Mouse (Mus musculus) gastrocnemius, adult 2 months (tissue): Measurements from ENCODE around the gene Opn4. TPM values are rescaled to one million over a fixed set of nuclear protein-coding genes. Genes with fewer than 3 reads are reported as not detected.
A peak's percentile ranks its signal among the peaks of the same experiment; 100 is the strongest.

Experiments
- DNase-seq: peaks from one replicate; pipeline ENCODE4 v3.0.0; 2022
- H3K27ac ChIP-seq: fragments of 200-600 bp; 2 replicates; pipeline ENCODE4 v1.8.1; 2022; ENCODE audit warnings: mild to moderate bottlenecking
- H3K4me3 ChIP-seq: fragments of 200-600 bp; 2 replicates; pipeline ENCODE4 v1.8.1; 2022; ENCODE audit warnings: mild to moderate bottlenecking, moderate library complexity
- CTCF ChIP-seq: fragments of 200-600 bp; IDR thresholded peaks from 2 replicates; pipeline ENCODE4 v1.8.1; 2022; ENCODE audit warnings: antibody characterized with exemption, mild to moderate bottlenecking, moderate library complexity
- intact Hi-C: fragments of 180-260 bp; cut with DNase I; formaldehyde crosslinking; loops from one replicate; pipeline ENCODE4 v1.15.1; 2025
- total RNA-seq, 2 experiments: library from RNA; stranded (reverse); gene quantifications; 2 replicates each; pipeline ENCODE4 v1.2.3; 2021

Gene Opn4
- total RNA-seq, 2 experiments from 2014 or later: not detected

DNA sequence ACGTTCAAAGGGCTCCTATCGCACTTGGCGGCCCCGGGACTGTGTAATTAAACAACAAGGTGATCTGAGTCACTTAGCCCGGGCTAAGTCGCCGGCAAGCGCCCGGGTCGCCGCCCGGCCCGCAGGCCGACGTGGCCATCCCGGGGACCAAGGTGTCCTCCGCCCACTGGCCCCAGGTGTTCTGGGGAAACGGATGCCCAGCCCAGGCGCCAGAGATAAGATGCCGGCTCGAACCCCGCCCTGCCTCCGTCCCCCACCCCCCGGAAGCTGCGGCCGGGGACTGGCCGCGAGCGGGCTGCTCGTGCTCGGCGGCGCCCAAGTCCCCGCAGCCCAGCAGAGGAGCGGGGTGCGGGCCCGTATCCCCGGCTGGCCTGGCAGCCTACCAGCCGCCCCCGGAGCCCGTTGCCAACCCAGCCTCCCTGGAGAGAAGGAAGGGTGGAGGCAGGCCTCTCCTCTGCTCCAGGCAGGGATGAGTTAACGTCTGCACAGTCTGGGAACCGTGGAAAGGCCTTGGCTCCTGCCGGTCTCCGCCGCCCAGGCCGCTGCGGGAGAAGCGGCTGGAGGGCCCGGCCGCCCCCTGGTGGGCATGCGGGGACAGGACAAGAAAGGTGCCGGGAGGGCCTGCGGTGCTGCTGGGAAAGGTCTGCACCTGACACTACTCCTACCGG, 50.8 kb downstream of the Opn4 start:
- peak; percentile 95 for TF ChIP-seq CTCF
- DNase-seq: peak; percentile 92
- intact Hi-C loops: loop anchor here (2.0 to 5.0 kb wide), 3 partner anchors 47 to 107 kb away; partner anchors contain the start of gene Bmpr1a
- H3K27ac ChIP-seq: peak overlapping the region; percentile 92
- peak overlapping the region; percentile 80 for H3K4me3 ChIP-seq

DNA sequence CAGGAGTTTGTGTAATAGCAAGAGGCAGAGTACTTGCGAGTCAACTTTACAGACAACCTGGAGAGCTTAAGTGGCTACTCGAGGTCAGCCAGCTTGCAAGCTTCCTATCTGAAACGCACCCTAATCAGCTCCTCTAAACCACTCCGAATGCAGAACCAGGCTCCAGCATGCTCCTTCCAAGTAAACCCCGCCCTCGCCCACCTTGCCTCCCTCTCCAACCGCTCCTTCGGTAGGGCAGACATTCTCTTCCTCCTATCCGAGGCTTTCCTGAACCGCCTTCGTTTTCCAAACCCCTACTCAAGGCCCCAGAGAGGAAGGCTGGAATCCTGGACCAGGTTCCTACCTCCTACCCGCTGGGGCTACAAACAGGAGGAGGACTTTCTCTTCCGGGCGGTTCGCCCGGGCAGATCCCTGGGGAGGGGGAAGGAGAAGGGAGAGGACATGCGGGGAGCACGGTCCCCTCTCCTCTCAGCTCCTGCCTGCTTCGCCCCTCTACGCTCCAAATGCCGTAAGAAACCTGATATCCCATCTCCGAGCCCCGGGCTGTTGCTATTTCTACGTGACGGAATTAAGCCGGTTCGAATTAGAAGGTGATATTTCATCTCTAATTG, 51.4 kb downstream of the Opn4 start:
- H3K27ac ChIP-seq: peak overlapping the region; percentile 92
- H3K4me3 ChIP-seq: peak overlapping the region; percentile 80
- DNase-seq: peak; percentile 87
- TF ChIP-seq CTCF: no peak
- intact Hi-C loops: loop anchor here (2.0 to 5.0 kb wide), 3 partner anchors 46 to 106 kb away; partner anchors contain the start of gene Bmpr1a

DNA sequence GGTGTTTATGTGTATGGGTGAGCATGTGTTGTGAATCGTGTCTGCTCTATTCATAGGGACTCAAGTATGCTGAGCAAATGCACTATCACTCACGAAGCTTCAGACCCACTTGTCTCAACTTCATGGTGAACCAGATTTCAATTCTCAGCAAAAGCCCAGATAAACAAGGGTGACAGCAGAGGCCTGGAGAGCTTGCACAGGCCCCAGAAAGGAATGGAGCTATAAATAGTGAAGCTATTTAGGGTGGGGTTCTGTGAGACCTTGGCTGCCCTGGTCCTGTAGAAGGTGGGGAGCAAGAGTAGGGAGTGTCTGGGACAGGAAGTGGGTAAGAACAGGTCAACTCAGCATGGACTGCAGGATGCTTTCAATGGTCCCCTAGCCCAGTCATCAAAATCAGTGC, 55.4 kb downstream of the Opn4 start:
- intact Hi-C loops: no loop called here

DNA sequence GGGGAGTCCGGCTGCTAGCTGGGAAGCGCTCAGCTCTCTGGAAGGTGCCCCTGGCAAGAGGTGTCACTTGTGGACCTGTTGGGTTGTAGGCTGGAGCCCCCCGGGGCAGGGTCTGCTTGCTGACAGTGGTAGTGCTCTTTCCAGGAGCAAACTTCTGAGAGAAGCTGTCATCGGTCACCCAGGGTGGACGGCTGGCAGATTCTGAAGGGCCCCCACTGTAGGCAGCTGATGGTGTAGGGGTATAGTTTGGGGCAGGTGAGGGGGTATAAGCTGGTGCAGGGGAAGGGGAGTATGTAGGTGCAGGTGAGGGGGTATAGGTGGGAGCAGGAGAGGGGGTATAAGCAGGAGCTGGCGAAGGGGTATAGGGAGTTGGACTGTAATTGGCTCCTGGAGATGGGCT, 55.9 kb downstream of the Opn4 start:
- no peak for DNase-seq
- intact Hi-C loops: no loop called here
- Histone ChIP-seq H3K27ac (peak overlapping the region; percentile 89), H3K4me3 (peak overlapping the region; percentile 26)
- TF ChIP-seq CTCF: no peak

More for the DNA sequence above, 55.4 kb downstream of the Opn4 start:
- no peak for DNase-seq
- Histone ChIP-seq H3K4me3 (no peak overlapping the region; the same call in 1 of the 2 replicates), H3K27ac (peak overlapping the region; percentile 89)
- no peak for TF ChIP-seq CTCF

DNA sequence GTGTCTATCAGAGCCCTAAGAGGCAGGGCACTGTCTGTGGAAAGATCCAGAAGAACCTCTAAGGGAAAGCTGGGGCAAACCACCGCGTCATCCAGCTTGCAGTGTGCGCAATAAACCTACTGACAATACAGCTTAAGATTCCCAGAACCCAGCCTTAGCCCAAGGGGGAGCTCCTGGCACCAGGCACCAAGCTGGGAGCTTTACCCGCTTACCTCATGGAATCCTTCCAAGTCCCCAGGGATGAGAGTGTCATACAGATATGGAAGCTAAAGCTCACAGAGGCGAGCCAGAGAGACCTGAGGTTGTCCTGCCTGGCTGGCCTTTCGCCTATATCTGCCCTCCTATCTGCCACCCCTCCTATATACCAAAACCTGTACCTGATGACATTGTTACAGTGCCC, 56.3 kb downstream of the Opn4 start:
- peak overlapping the region; percentile 26 for H3K4me3 ChIP-seq
- DNase-seq: no peak
- TF ChIP-seq CTCF: no peak
- H3K27ac ChIP-seq: peak overlapping the region; percentile 89
- intact Hi-C loops: loop anchor here (1.0 kb wide), 1 partner anchor 12 kb away; no protein-coding TSS in a partner anchor

DNA sequence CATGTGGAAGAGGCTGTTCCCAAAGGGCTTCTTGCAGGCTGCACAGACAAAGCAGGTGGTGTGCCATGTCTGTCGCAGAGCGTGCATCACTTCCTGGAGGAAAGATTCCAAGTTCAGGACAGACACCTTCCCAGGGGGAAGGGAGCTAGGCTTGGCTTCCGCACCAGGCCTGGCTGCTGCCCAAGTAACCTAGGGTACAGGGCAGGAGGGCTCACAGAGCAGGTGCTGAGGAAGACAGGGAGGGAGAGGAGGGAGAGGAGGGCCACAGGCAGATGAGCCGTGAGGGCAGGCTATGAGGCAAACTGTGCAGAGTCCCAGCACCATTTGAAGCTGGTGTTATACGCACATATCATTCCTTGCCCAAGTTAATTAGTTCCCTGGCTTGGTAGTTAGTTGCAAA, 58.0 kb downstream of the Opn4 start:
- DNase-seq: peak; percentile 67
- Histone ChIP-seq H3K27ac (peak overlapping the region; percentile 89), H3K4me3 (no peak overlapping the region)
- intact Hi-C loops: no loop called here
- no peak for TF ChIP-seq CTCF

DNA sequence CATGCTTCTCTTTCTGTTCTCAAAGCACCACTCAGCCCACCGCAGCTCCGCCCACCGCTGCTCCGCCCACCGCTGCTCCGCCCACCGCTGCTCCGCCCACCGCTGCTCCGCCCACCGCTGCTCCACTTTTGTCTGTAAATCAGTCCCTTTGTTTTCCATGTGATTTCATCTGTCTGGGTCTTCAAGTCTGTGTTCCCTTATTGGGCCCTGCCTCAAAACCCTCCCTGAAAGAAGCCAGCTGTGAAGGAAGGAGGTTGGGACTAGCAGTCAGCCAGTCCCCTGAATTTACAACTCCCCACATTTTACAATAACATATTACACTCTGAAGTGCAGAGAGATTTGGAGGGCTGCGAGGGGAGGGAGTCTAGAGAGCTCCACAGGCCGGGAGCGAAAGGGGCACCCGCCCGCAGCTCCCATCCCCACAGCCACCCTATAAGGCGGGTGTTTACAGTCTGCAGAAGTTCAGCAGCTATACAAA, 59.2 kb downstream of the Opn4 start:
- intact Hi-C loops: no loop called here
- no peak for TF ChIP-seq CTCF
- peak; percentile 69 for DNase-seq
- Histone ChIP-seq H3K4me3 (peak overlapping the region; percentile 33), H3K27ac (peak overlapping the region; percentile 53)

Other genes starting within 250 kb of the Opn4 start
- gene Fam25c, start 244.7 kb downstream of the Opn4 start, total RNA-seq: not detected
- gene Sncg, start 225.4 kb downstream of the Opn4 start, total RNA-seq: 1 to 10 TPM; 4.0 to 4.8 TPM
- gene Mmrn2, start 224.7 kb downstream of the Opn4 start, total RNA-seq: 10 to 100 TPM; 10.3 to 12.4 TPM
- 10 to 100 TPM; 49.4 to 54.1 TPM for gene Bmpr1a, start 96.8 kb downstream of the Opn4 start, total RNA-seq
- gene 9230112D13Rik, start 77.3 kb downstream of the Opn4 start, total RNA-seq: not detected
- gene Ldb3, start 11.5 kb downstream of the Opn4 start, total RNA-seq: 1,000 to 10,000 TPM; 1,886 to 2,548 TPM
- 10 to 100 TPM; 38.8 to 40.0 TPM for gene Wapl, start 73.8 kb upstream of the Opn4 start, total RNA-seq
- gene Grid1, start 220.0 kb upstream of the Opn4 start, total RNA-seq: not detected